Mouse (Mus musculus) liver, adult 2 months (tissue): Measurements from ENCODE around the gene Rhbdd1. TPM values are rescaled to one million over a fixed set of nuclear protein-coding genes. Genes with fewer than 3 reads are reported as not detected.

Source experiments
- DNase-seq: peaks from one replicate; pipeline ENCODE4 v3.0.0-alpha.2; 2011; ENCODE audit warnings: low read depth, low spot score; ENCODE audit errors: extremely low read depth
- H3K27ac ChIP-seq: fragments of 200-500 bp; replicated peaks from 2 replicates; pipeline ENCODE4 v1.5.1; 2012; ENCODE audit warnings: low read depth, mild to moderate bottlenecking, control low read depth, inconsistent platforms, low read length; ENCODE audit not compliant: insufficient read depth
- H3K27me3 ChIP-seq: fragments of 200-500 bp; 2 replicates; pipeline ENCODE4 v1.6.1; 2012; ENCODE audit warnings: mild to moderate bottlenecking, moderate library complexity, low read length, inconsistent platforms; ENCODE audit not compliant: control insufficient read depth, insufficient read depth
- H3K36me3 ChIP-seq: fragments of 200-500 bp; 2 replicates; pipeline ENCODE4 v1.6.1; 2012; ENCODE audit warnings: low read length, inconsistent platforms; ENCODE audit not compliant: control insufficient read depth, insufficient read depth
- H3K4me1 ChIP-seq: fragments of 200-500 bp; 2 replicates; pipeline ENCODE4 v1.6.1; 2011; ENCODE audit warnings: low read length; ENCODE audit not compliant: control insufficient read depth, insufficient read depth
- H3K4me3 ChIP-seq: fragments of 200-500 bp; 2 replicates; pipeline ENCODE4 v1.5.1; 2011; ENCODE audit warnings: low read depth, mild to moderate bottlenecking, control low read depth, low read length, moderate library complexity; ENCODE audit not compliant: insufficient read depth
- H3K79me2 ChIP-seq: fragments of 200-500 bp; 2 replicates; pipeline ENCODE4 v1.6.1; 2012; ENCODE audit warnings: inconsistent platforms, mild to moderate bottlenecking, low read length, moderate library complexity; ENCODE audit not compliant: control insufficient read depth, insufficient read depth
- H3K9ac ChIP-seq: fragments of 200-500 bp; 2 replicates; pipeline ENCODE4 v1.6.1; 2012; ENCODE audit warnings: low read depth, mild to moderate bottlenecking, control low read depth, inconsistent platforms, low read length
- CTCF ChIP-seq: fragments of 200-500 bp; IDR thresholded peaks from 2 replicates; pipeline ENCODE4 v1.5.1; 2011; ENCODE audit warnings: low read depth, low read length, control low read depth
- POLR2A ChIP-seq: fragments of 200-500 bp; IDR thresholded peaks from 2 replicates; pipeline ENCODE4 v1.6.1; 2011; ENCODE audit warnings: low read length, control low read depth; ENCODE audit not compliant: insufficient read depth; ENCODE audit errors: extremely low read depth
- WGBS: fragments of 180-500 bp; shearing (Covaris S2); methylation state at CpG from one replicate; pipeline ENCODE4 v1.1.7; 2018; 5-methylcytosine and 5-hydroxymethylcytosine counted together
- polyA plus RNA-seq: library from polyadenylated mRNA; depleted of rRNA; stranded (reverse); fragments of >200 nt; gene quantifications from 2 replicates; pipeline ENCODE4 v1.2.3, GENCODE M21; 2012; rRNA removed
- total RNA-seq: library from RNA; depleted of rRNA; stranded (reverse); fragments of >200 nt; gene quantifications from 2 replicates; pipeline ENCODE4 v1.2.3, GENCODE M21; 2014; rRNA removed

Rhbdd1 gene
- total and polyA plus RNA-seq, 2 experiments = 10.9 to 11.4 TPM

GRCm38 (mm10) chr1:82476256-82476655 is 160.0 kb downstream of the Rhbdd1 start:
- Histone ChIP-seq H3K27ac (no peak overlapping the region), H3K79me2 (no peaks in the 10 kb centered on the region), H3K36me3 (no peaks in the 10 kb centered on the region), H3K9ac (no peak overlapping the region), H3K4me1 (no peaks in the 10 kb centered on the region), H3K4me3 (no peak overlapping the region), H3K27me3 (no peaks in the 10 kb centered on the region)
- 57% methylated on average over 11 of the region's 11 CpGs for WGBS
- peak; percentile 12 for DNase-seq
- no peak for TF ChIP-seq POLR2A
- peak; percentile 78 for TF ChIP-seq CTCF

GRCm38 (mm10) chr1:82476746-82477145 is 160.5 kb downstream of the Rhbdd1 start:
- Histone ChIP-seq H3K27me3 (no peaks in the 10 kb centered on the region), H3K36me3 (no peaks in the 10 kb centered on the region), H3K79me2 (no peaks in the 10 kb centered on the region), H3K4me3 (no peak overlapping the region), H3K9ac (no peak overlapping the region), H3K4me1 (no peaks in the 10 kb centered on the region), H3K27ac (no peak overlapping the region)
- DNase-seq = no peak
- TF ChIP-seq CTCF (no peak), POLR2A (no peak)
- 66% methylated on average over 9 of the region's 9 CpGs for WGBS

GRCm38 (mm10) chr1:82479696-82480487 is 163.6 kb downstream of the Rhbdd1 start:
- no peak overlapping the region for H3K4me3 ChIP-seq
- no peaks in the 10 kb centered on the region for H3K36me3 ChIP-seq
- H3K79me2 ChIP-seq = no peaks in the 10 kb centered on the region
- no peaks in the 10 kb centered on the region for H3K27me3 ChIP-seq
- WGBS = 87% methylated on average over 12 of the region's 12 CpGs
- H3K27ac ChIP-seq = no peak overlapping the region
- no peak for TF ChIP-seq CTCF
- no peak for TF ChIP-seq POLR2A
- H3K4me1 ChIP-seq = no peaks in the 10 kb centered on the region
- DNase-seq = no peak
- H3K9ac ChIP-seq = no peak overlapping the region

GRCm38 (mm10) chr1:82482371-82482770 is 166.1 kb downstream of the Rhbdd1 start:
- Histone ChIP-seq H3K27me3 (no peaks in the 10 kb centered on the region), H3K36me3 (no peaks in the 10 kb centered on the region), H3K9ac (no peak overlapping the region), H3K27ac (no peak overlapping the region), H3K79me2 (no peaks in the 10 kb centered on the region), H3K4me3 (no peak overlapping the region), H3K4me1 (no peaks in the 10 kb centered on the region)
- DNase-seq = no peak
- TF ChIP-seq POLR2A (no peak), CTCF (no peak)
- WGBS = 75% methylated on average over 7 of the region's 7 CpGs

- no peaks in the 10 kb centered on the region for H3K4me1 ChIP-seq
- H3K9ac ChIP-seq = no peak overlapping the region
- H3K79me2 ChIP-seq = no peaks in the 10 kb centered on the region
- no peaks in the 10 kb centered on the region for H3K36me3 ChIP-seq
- DNase-seq = no peak
- WGBS = 79% methylated on average over 4 of the region's 4 CpGs
- no peak overlapping the region for H3K4me3 ChIP-seq
- no peak overlapping the region for H3K27ac ChIP-seq
- TF ChIP-seq CTCF (no peak), POLR2A (no peak)
- H3K27me3 ChIP-seq = no peaks in the 10 kb centered on the region
Observed at GRCm38 (mm10) chr1:82486371-82486770, 170.1 kb downstream of the Rhbdd1 start.

GRCm38 (mm10) chr1:82491954-82492353 is 175.7 kb downstream of the Rhbdd1 start:
- no peaks in the 10 kb centered on the region for H3K36me3 ChIP-seq
- no peaks in the 10 kb centered on the region for H3K27me3 ChIP-seq
- H3K27ac ChIP-seq = no peak overlapping the region
- H3K79me2 ChIP-seq = no peaks in the 10 kb centered on the region
- DNase-seq = no peak
- no peak overlapping the region for H3K4me3 ChIP-seq
- H3K9ac ChIP-seq = no peak overlapping the region
- WGBS = 68% methylated on average over 2 of the region's 2 CpGs
- TF ChIP-seq CTCF (no peak), POLR2A (no peak)
- H3K4me1 ChIP-seq = no peaks in the 10 kb centered on the region

Other genes with a start within 250 kb of the Rhbdd1 start
- not detected in 2 replicates for gene Gm9747, start 83.3 kb upstream of the Rhbdd1 start, total RNA-seq
- 0.05 TPM in 1 of 2 replicates, not detected in the other for gene Gm9747, start 83.3 kb upstream of the Rhbdd1 start, polyA plus RNA-seq
- 7.6 and 13.3 TPM in 2 replicates for gene Irs1, start 25.0 kb upstream of the Rhbdd1 start, total RNA-seq
- gene Irs1, start 25.0 kb upstream of the Rhbdd1 start, polyA plus RNA-seq = 8.2 TPM in 2 replicates